Mouse (Mus musculus): ENCODE data around the gene Gm382. TPM values are rescaled to one million over a fixed set of nuclear protein-coding genes. Genes with fewer than 3 reads are reported as not detected.

Gm382 gene
- polyA plus RNA-seq (2015; fragmentation: Nextera tagmentation; extraction: Ambion mirVana): not detected in 2 replicates

GRCm38 (mm10) chrX:127039672-127040071 lies at the start of gene Gm382:
Gene Gm382, plus strand, starts transcription at chrX:127039972.
- no peaks in the 10 kb centered on the region for H3K36me3 ChIP-seq
- H3K27ac ChIP-seq (replicated peaks): no peak within 1 kb of the TSS
- no peaks in the 10 kb centered on the region for H3K4me1 ChIP-seq (replicated peaks)
- H3K27me3 ChIP-seq: no peaks in the 10 kb centered on the region
- no peak for ATAC-seq (ENCODE audit: low read depth)
- H3K9ac ChIP-seq: no peak within 1 kb of the TSS
- H3K4me3 ChIP-seq: no peak within 1 kb of the TSS
- no peak within 1 kb of the TSS for H3K4me2 ChIP-seq
- H3K9me3 ChIP-seq: no peaks in the 10 kb centered on the region
- WGBS: 84% methylated on average over 1 of the region's 1 CpGs

GRCm38 (mm10) chrX:127070179-127070578 lies 30.4 kb downstream of the Gm382 start:
- Histone ChIP-seq H3K4me3 (no peak overlapping the region), H3K9ac (no peak overlapping the region), H3K27ac (replicated peaks) (no peak overlapping the region), H3K27me3 (no peaks in the 10 kb centered on the region), H3K4me1 (replicated peaks) (no peaks in the 10 kb centered on the region), H3K4me2 (no peak overlapping the region), H3K36me3 (no peaks in the 10 kb centered on the region), H3K9me3 (0 out of 2 replicates have a peak, but pooled peaks cover 3% of the 10 kb centered on the region)
- WGBS: 95% methylated on average over 2 of the region's 2 CpGs
- no peak for ATAC-seq (ENCODE audit: low read depth)

DNA sequence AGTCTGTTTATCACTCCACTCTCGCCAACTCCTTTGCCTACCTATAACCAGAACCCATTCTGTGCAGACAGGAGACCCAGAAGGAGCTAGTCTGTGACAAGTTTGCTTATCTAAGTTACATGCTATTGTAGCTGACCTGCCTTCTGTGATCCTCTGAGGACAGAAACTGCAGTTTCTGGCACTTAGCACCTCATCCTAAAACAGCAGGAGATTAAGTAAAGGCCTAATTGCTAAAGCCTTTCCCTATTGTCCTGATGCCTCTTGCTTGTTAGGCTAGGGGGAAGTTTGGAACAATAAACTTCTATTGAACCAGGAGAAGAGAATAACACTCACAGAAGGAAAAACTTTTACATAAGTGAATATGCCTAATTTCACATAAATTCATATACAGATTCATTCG lies 51.5 kb downstream of the Gm382 start:
- Histone ChIP-seq H3K27me3 (no peaks in the 10 kb centered on the region), H3K4me1 (replicated peaks) (no peaks in the 10 kb centered on the region), H3K4me2 (no peak overlapping the region), H3K4me3 (no peak overlapping the region), H3K27ac (replicated peaks) (no peak overlapping the region), H3K9ac (no peak overlapping the region), H3K36me3 (no peaks in the 10 kb centered on the region), H3K9me3 (no peaks in the 10 kb centered on the region)
- WGBS: 68% methylated on average over 2 of the region's 2 CpGs
- ATAC-seq (ENCODE audit: low read depth): no peak

DNA sequence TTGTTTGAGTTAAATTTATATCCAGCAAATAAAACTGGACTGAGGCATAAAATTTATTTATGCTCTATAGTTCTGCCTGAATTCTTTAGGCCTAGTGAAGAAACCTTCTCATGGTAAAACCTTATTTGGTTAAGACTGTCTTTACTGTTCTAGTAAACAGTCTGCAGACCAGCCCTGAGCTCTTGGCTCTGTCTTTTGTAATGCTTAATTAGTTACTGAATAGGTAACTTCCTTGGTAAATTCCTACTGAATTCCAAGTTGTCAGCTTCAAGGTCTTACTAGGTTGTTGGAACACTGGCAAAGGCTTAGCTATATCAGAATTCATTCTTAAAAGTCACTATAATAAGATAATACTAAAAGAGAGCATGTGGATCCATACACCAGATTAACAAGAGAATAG lies 53.3 kb downstream of the Gm382 start:
- ATAC-seq (ENCODE audit: low read depth): no peak
- no peak overlapping the region for H3K4me3 ChIP-seq
- H3K4me2 ChIP-seq: no peak overlapping the region
- H3K27me3 ChIP-seq: no peaks in the 10 kb centered on the region
- no peaks in the 10 kb centered on the region for H3K9me3 ChIP-seq
- H3K27ac ChIP-seq (replicated peaks): no peak overlapping the region
- H3K36me3 ChIP-seq: no peaks in the 10 kb centered on the region
- no peaks in the 10 kb centered on the region for H3K4me1 ChIP-seq (replicated peaks)
- H3K9ac ChIP-seq: no peak overlapping the region

DNA sequence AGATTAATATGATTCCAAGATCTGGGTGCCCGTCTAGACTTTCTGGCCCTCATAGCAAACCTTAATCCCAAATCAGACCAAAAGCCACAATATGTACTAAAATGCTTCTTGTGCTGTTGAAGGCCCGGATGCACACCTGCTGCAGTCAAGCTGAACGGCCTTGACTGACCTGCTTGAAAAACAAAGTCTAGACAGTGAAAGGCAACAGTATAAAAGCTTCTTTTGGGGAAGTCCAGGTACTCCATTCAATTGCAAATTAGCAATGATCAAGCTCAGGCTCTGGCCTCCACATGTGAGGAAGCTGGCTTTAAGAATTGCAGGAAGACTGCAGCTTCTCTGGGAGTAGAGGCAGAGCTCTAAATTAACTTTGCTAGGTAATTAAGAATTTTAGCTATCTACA lies 54.2 kb downstream of the Gm382 start:
- Histone ChIP-seq H3K9me3 (no peaks in the 10 kb centered on the region), H3K4me3 (no peak overlapping the region), H3K36me3 (no peaks in the 10 kb centered on the region), H3K9ac (no peak overlapping the region), H3K4me2 (no peak overlapping the region), H3K27me3 (no peaks in the 10 kb centered on the region), H3K4me1 (replicated peaks) (no peaks in the 10 kb centered on the region), H3K27ac (replicated peaks) (no peak overlapping the region)
- no peak for ATAC-seq (ENCODE audit: low read depth)
- 82% methylated on average over 3 of the region's 3 CpGs for WGBS

GRCm38 (mm10) chrX:127104341-127104740 lies 64.6 kb downstream of the Gm382 start:
- Histone ChIP-seq H3K27ac (replicated peaks) (no peak overlapping the region), H3K9me3 (no peaks in the 10 kb centered on the region), H3K4me1 (replicated peaks) (no peaks in the 10 kb centered on the region), H3K36me3 (no peaks in the 10 kb centered on the region), H3K9ac (no peak overlapping the region), H3K27me3 (no peaks in the 10 kb centered on the region), H3K4me2 (no peak overlapping the region), H3K4me3 (no peak overlapping the region)
- 85% methylated on average over 2 of the region's 2 CpGs for WGBS
- no peak for ATAC-seq (ENCODE audit: low read depth)

Other genes with a start within 250 kb of the Gm382 start
- gene 4932411N23Rik, start 224.1 kb upstream of the Gm382 start, polyA plus RNA-seq (2015; fragmentation: Nextera tagmentation; extraction: Ambion mirVana): not detected in 2 replicates

All from neural tube, embryonic 13.5 days (tissue).